9 mouse cellular contexts compared by ENCODE assay signal in genomic region chr8:108956416-108956815, GRCm38 (mm10).
DNase-seq lines count a peak whose midpoint lies in the region; ATAC-seq lines count a peak whose summit lies in the region.
"Had no signal": no experiment of that assay in that cellular context is flagged by ENCODE, and none has a peak within 500 bp of the region (broad histone marks: within the 10 kb centered on the region; RNA-seq: fewer than 3 reads in every experiment).

No protein-coding gene starts in this region.

- H3K4me1 ChIP-seq in megakaryocyte, embryonic 14.5 days, result no peaks in the 10 kb centered on the region
- H3K4me1 ChIP-seq in hindbrain, embryonic 11.5 days (replicated peaks; ENCODE audit: control insufficient read depth, insufficient read depth, low read length), result no peaks in the 10 kb centered on the region
- no peaks in the 10 kb centered on the region for H3K4me1 ChIP-seq in neural tube, embryonic 13.5 days (replicated peaks)

- H3K9ac ChIP-seq in hindbrain, embryonic 11.5 days (ENCODE audit: low read depth, low read length), result no peak overlapping the region
- H3K9ac ChIP-seq in neural tube, embryonic 13.5 days, result no peak overlapping the region

- H3K27ac ChIP-seq in hindbrain, embryonic 11.5 days (ENCODE audit: low read depth, low read length), result no peak overlapping the region
- H3K27ac ChIP-seq in neural tube, embryonic 13.5 days (replicated peaks), result no peak overlapping the region

- H3K36me3 ChIP-seq in megakaryocyte, embryonic 14.5 days (replicated peaks; ENCODE audit: low read length), result peaks cover 15% of the 10 kb centered on the region
- H3K36me3 ChIP-seq in hindbrain, embryonic 11.5 days (ENCODE audit: control insufficient read depth, insufficient read depth, low read length), result peaks cover 20% of the 10 kb centered on the region
- H3K36me3 ChIP-seq in neural tube, embryonic 13.5 days, result peaks cover 53% of the 10 kb centered on the region

- peak overlapping the region; percentile 16 for H3K4me2 ChIP-seq in hindbrain, embryonic 11.5 days (replicated peaks; ENCODE audit: low read depth, low read length)
- peak overlapping the region; percentile 40 for H3K4me2 ChIP-seq in neural tube, embryonic 13.5 days

- no peaks in the 10 kb centered on the region for H3K27me3 ChIP-seq in megakaryocyte, embryonic 14.5 days (replicated peaks)
- H3K27me3 ChIP-seq in hindbrain, embryonic 11.5 days (ENCODE audit: control insufficient read depth, insufficient read depth, low read length), result no peaks in the 10 kb centered on the region
- H3K27me3 ChIP-seq in neural tube, embryonic 13.5 days, result no peaks in the 10 kb centered on the region

- peak overlapping the region; percentile 24 for H3K4me3 ChIP-seq in megakaryocyte, embryonic 14.5 days (replicated peaks)
- H3K4me3 ChIP-seq in hindbrain, embryonic 11.5 days (ENCODE audit: low read depth, low read length), result no peak overlapping the region
- peak overlapping the region; percentile 23 for H3K4me3 ChIP-seq in neural tube, embryonic 13.5 days

- peak; percentile 10 for DNase-seq in CD4-positive, CD25-positive, alpha-beta regulatory T cell, adult 2 months (ENCODE audit: low read depth, low spot score)
- peak; percentile 35 for DNase-seq in hindbrain, embryonic 11.5 days (ENCODE audit: low spot score)
- DNase-seq in c-Kit-positive CD71-positive TER-119-positive erythroid progenitor cells, embryonic 14.5 days (ENCODE audit: low spot score), result no peak
- DNase-seq in natural killer cell, adult 2 months (ENCODE audit: low spot score in 2 of 2), result no peak
- DNase-seq: adrenal gland, postnatal 14 days had no signal

- 76% methylated on average over 37 of the region's 37 CpGs for WGBS in hindbrain, embryonic 11.5 days
- WGBS in neural tube, embryonic 13.5 days, result 64% methylated on average over 37 of the region's 37 CpGs

- ATAC-seq in CD4-positive, CD25-positive, alpha-beta regulatory T cell, adult 4 months, result no peak
- no peak for ATAC-seq in megakaryocyte, adult 5-6 weeks (ENCODE audit: poor library complexity, severe bottlenecking)
- no peak for ATAC-seq in hindbrain, embryonic 11.5 days (ENCODE audit: low FRiP score)
- ATAC-seq in neural tube, embryonic 13.5 days (ENCODE audit: low read depth), result no peak

- H3K9me3 ChIP-seq in megakaryocyte, embryonic 14.5 days, result peaks cover 55% of the 10 kb centered on the region
- H3K9me3 ChIP-seq in hindbrain, embryonic 11.5 days (ENCODE audit: control insufficient read depth, low read length), result no peaks in the 10 kb centered on the region
- H3K9me3 ChIP-seq in neural tube, embryonic 13.5 days, result 0 out of 2 replicates have a peak, but pooled peaks cover 5% of the 10 kb centered on the region

Comparison
In these comparisons a context has a peak if more than half of its experiments do, and no peak if none do; other contexts are left out.
1. DNase-seq: peak in CD4-positive, CD25-positive, alpha-beta regulatory T cell, adult 2 months (single experiment) and hindbrain, embryonic 11.5 days (single experiment); none in c-Kit-positive CD71-positive TER-119-positive erythroid progenitor cells, embryonic 14.5 days (single experiment) and natural killer cell, adult 2 months (0 of 2).